Mouse (Mus musculus) retina, postnatal 7 days (tissue): ENCODE measurements around the gene Trhr2.

Experiments
- DNase-seq: peaks from one replicate; pipeline ENCODE4 v3.0.0-alpha.2; 2012; ENCODE audit warnings: low read depth, low spot score

Trhr2 gene

DNA sequence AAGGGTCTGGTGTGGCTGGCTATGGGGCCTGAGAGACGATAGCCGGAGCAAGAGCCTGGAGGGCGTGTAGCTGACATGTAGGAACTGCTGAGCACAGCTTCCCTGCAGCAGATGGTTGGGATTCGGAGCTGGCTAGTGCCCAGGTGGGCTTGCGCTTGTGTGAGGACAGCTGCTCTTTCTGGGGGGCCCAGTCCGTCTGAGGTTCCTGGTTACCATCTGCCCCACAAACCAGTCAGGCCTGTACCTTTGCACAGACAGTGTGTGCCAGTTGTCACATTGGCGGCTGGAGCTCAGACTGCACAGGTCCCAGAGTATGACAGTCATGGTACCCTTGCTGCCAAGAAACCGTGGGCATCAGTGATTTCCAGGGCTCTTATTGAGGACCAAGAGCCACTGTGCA lies 52.7 kb downstream of the Trhr2 start:
- DNase-seq: no peak
